Mouse (Mus musculus): ENCODE measurements around the gene Coro1c. TPM values are rescaled to one million over a fixed set of nuclear protein-coding genes. Genes with fewer than 3 reads are reported as not detected.

The Coro1c gene
- polyA plus RNA-seq, 1 experiment from 2014 or later = 130 TPM

GRCm38 (mm10) chr5:113950786-113951692 is 42.5 kb upstream of the Coro1c start:
- Histone ChIP-seq H3K9me3 (replicated peaks; ENCODE audit: control insufficient read depth, low read length) (no peaks in the 10 kb centered on the region), H3K36me3 (replicated peaks; ENCODE audit: control insufficient read depth, insufficient read depth, low read depth, low read length) (peaks cover 3% of the 10 kb centered on the region), H3K4me2 (ENCODE audit: low read depth, low read length) (no peak overlapping the region), H3K27me3 (ENCODE audit: control insufficient read depth, insufficient read depth, low read length) (no peaks in the 10 kb centered on the region), H3K4me3 (ENCODE audit: low read depth, low read length) (no peak overlapping the region), H3K4me1 (ENCODE audit: control insufficient read depth, insufficient read depth, low read length) (no peaks in the 10 kb centered on the region), H3K27ac (replicated peaks; ENCODE audit: low read depth, low read length) (no peak overlapping the region), H3K9ac (replicated peaks; ENCODE audit: low read length) (no peak overlapping the region)
- ATAC-seq (replicated peaks; ENCODE audit: insufficient number of reproducible peaks, low FRiP score, low TSS enrichment, low read depth) = no peak
- WGBS = 81% methylated on average over 19 of the region's 19 CpGs
- DNase-seq (ENCODE audit: low spot score) = no peak

GRCm38 (mm10) chr5:113950133-113950532 is 41.6 kb upstream of the Coro1c start:
- H3K27ac ChIP-seq (replicated peaks; ENCODE audit: low read depth, low read length) = no peak overlapping the region
- DNase-seq (ENCODE audit: low spot score) = no peak
- no peaks in the 10 kb centered on the region for H3K27me3 ChIP-seq (ENCODE audit: control insufficient read depth, insufficient read depth, low read length)
- H3K4me1 ChIP-seq (ENCODE audit: control insufficient read depth, insufficient read depth, low read length) = no peaks in the 10 kb centered on the region
- ATAC-seq (replicated peaks; ENCODE audit: insufficient number of reproducible peaks, low FRiP score, low TSS enrichment, low read depth) = no peak
- WGBS = 95% methylated on average over 17 of the region's 17 CpGs
- peaks cover 3% of the 10 kb centered on the region for H3K36me3 ChIP-seq (replicated peaks; ENCODE audit: control insufficient read depth, insufficient read depth, low read depth, low read length)
- H3K4me2 ChIP-seq (ENCODE audit: low read depth, low read length) = no peak overlapping the region
- no peaks in the 10 kb centered on the region for H3K9me3 ChIP-seq (replicated peaks; ENCODE audit: control insufficient read depth, low read length)
- no peak overlapping the region for H3K4me3 ChIP-seq (ENCODE audit: low read depth, low read length)
- H3K9ac ChIP-seq (replicated peaks; ENCODE audit: low read length) = no peak overlapping the region

- H3K4me1 ChIP-seq (ENCODE audit: control insufficient read depth, insufficient read depth, low read length) = no peaks in the 10 kb centered on the region
- no peak for ATAC-seq (replicated peaks; ENCODE audit: insufficient number of reproducible peaks, low FRiP score, low TSS enrichment, low read depth)
These were observed 38.7 kb upstream of the Coro1c start for GRCm38 (mm10) chr5:113947280-113947679.

GRCm38 (mm10) chr5:113945126-113945525 is 36.6 kb upstream of the Coro1c start:
- H3K9ac ChIP-seq (replicated peaks; ENCODE audit: low read length) = no peak overlapping the region
- 87% methylated on average over 6 of the region's 6 CpGs for WGBS
- no peaks in the 10 kb centered on the region for H3K9me3 ChIP-seq (replicated peaks; ENCODE audit: control insufficient read depth, low read length)
- peaks cover 2% of the 10 kb centered on the region for H3K36me3 ChIP-seq (replicated peaks; ENCODE audit: control insufficient read depth, insufficient read depth, low read depth, low read length)
- ATAC-seq (replicated peaks; ENCODE audit: insufficient number of reproducible peaks, low FRiP score, low TSS enrichment, low read depth) = no peak
- no peak overlapping the region for H3K27ac ChIP-seq (replicated peaks; ENCODE audit: low read depth, low read length)
- no peak overlapping the region for H3K4me2 ChIP-seq (ENCODE audit: low read depth, low read length)
- no peak overlapping the region for H3K4me3 ChIP-seq (ENCODE audit: low read depth, low read length)
- no peaks in the 10 kb centered on the region for H3K4me1 ChIP-seq (ENCODE audit: control insufficient read depth, insufficient read depth, low read length)
- H3K27me3 ChIP-seq (ENCODE audit: control insufficient read depth, insufficient read depth, low read length) = no peaks in the 10 kb centered on the region
- no peak for DNase-seq (ENCODE audit: low spot score)

More at GRCm38 (mm10) chr5:113947280-113947679, 38.7 kb upstream of the Coro1c start:
- WGBS = 79% methylated on average over 2 of the region's 2 CpGs
- no peak for DNase-seq (ENCODE audit: low spot score)
- H3K27me3 ChIP-seq (ENCODE audit: control insufficient read depth, insufficient read depth, low read length) = no peaks in the 10 kb centered on the region
- H3K27ac ChIP-seq (replicated peaks; ENCODE audit: low read depth, low read length) = no peak overlapping the region
- H3K4me2 ChIP-seq (ENCODE audit: low read depth, low read length) = no peak overlapping the region
- H3K9me3 ChIP-seq (replicated peaks; ENCODE audit: control insufficient read depth, low read length) = no peaks in the 10 kb centered on the region
- H3K4me3 ChIP-seq (ENCODE audit: low read depth, low read length) = no peak overlapping the region
- H3K9ac ChIP-seq (replicated peaks; ENCODE audit: low read length) = no peak overlapping the region
- H3K36me3 ChIP-seq (replicated peaks; ENCODE audit: control insufficient read depth, insufficient read depth, low read depth, low read length) = peaks cover 2% of the 10 kb centered on the region

GRCm38 (mm10) chr5:113943328-113943727 is 34.8 kb upstream of the Coro1c start:
- Histone ChIP-seq H3K4me1 (ENCODE audit: control insufficient read depth, insufficient read depth, low read length) (no peaks in the 10 kb centered on the region; the same call in 1 of the 2 replicates), H3K4me2 (ENCODE audit: low read depth, low read length) (no peak overlapping the region), H3K27me3 (ENCODE audit: control insufficient read depth, insufficient read depth, low read length) (no peaks in the 10 kb centered on the region), H3K4me3 (ENCODE audit: low read depth, low read length) (no peak overlapping the region), H3K9ac (replicated peaks; ENCODE audit: low read length) (no peak overlapping the region), H3K27ac (replicated peaks; ENCODE audit: low read depth, low read length) (no peak overlapping the region), H3K36me3 (replicated peaks; ENCODE audit: control insufficient read depth, insufficient read depth, low read depth, low read length) (peaks cover 2% of the 10 kb centered on the region), H3K9me3 (replicated peaks; ENCODE audit: control insufficient read depth, low read length) (no peaks in the 10 kb centered on the region)
- ATAC-seq (replicated peaks; ENCODE audit: insufficient number of reproducible peaks, low FRiP score, low TSS enrichment, low read depth) = no peak
- no peak for DNase-seq (ENCODE audit: low spot score)
- 83% methylated on average over 12 of the region's 12 CpGs for WGBS

GRCm38 (mm10) chr5:113942580-113942979 is 34.0 kb upstream of the Coro1c start:
- ATAC-seq (replicated peaks; ENCODE audit: insufficient number of reproducible peaks, low FRiP score, low TSS enrichment, low read depth) = no peak
- Histone ChIP-seq H3K27me3 (ENCODE audit: control insufficient read depth, insufficient read depth, low read length) (no peaks in the 10 kb centered on the region), H3K4me1 (ENCODE audit: control insufficient read depth, insufficient read depth, low read length) (no peaks in the 10 kb centered on the region; the same call in 1 of the 2 replicates), H3K4me2 (ENCODE audit: low read depth, low read length) (no peak overlapping the region), H3K9me3 (replicated peaks; ENCODE audit: control insufficient read depth, low read length) (no peaks in the 10 kb centered on the region), H3K27ac (replicated peaks; ENCODE audit: low read depth, low read length) (no peak overlapping the region), H3K9ac (replicated peaks; ENCODE audit: low read length) (no peak overlapping the region), H3K4me3 (ENCODE audit: low read depth, low read length) (no peak overlapping the region), H3K36me3 (replicated peaks; ENCODE audit: control insufficient read depth, insufficient read depth, low read depth, low read length) (peaks cover 2% of the 10 kb centered on the region)
- no peak for DNase-seq (ENCODE audit: low spot score)
- 86% methylated on average over 12 of the region's 12 CpGs for WGBS

- no peak for DNase-seq (ENCODE audit: low spot score)
- H3K4me2 ChIP-seq (ENCODE audit: low read depth, low read length) = no peak overlapping the region
- ATAC-seq (replicated peaks; ENCODE audit: insufficient number of reproducible peaks, low FRiP score, low TSS enrichment, low read depth) = no peak
- H3K9ac ChIP-seq (replicated peaks; ENCODE audit: low read length) = no peak overlapping the region
- H3K27ac ChIP-seq (replicated peaks; ENCODE audit: low read depth, low read length) = no peak overlapping the region
- no peaks in the 10 kb centered on the region; the same call in 1 of the 2 replicates for H3K4me1 ChIP-seq (ENCODE audit: control insufficient read depth, insufficient read depth, low read length)
- no peak overlapping the region for H3K4me3 ChIP-seq (ENCODE audit: low read depth, low read length)
- H3K9me3 ChIP-seq (replicated peaks; ENCODE audit: control insufficient read depth, low read length) = no peaks in the 10 kb centered on the region
- 47% methylated on average over 12 of the region's 12 CpGs for WGBS
- H3K27me3 ChIP-seq (ENCODE audit: control insufficient read depth, insufficient read depth, low read length) = no peaks in the 10 kb centered on the region
- no peaks in the 10 kb centered on the region; the same call in none of the 2 replicates for H3K36me3 ChIP-seq (replicated peaks; ENCODE audit: control insufficient read depth, insufficient read depth, low read depth, low read length)
These were observed 30.8 kb upstream of the Coro1c start for GRCm38 (mm10) chr5:113939263-113939900.

- H3K9me3 ChIP-seq (replicated peaks; ENCODE audit: control insufficient read depth, low read length) = no peaks in the 10 kb centered on the region
- H3K4me3 ChIP-seq (ENCODE audit: low read depth, low read length) = no peak overlapping the region
- DNase-seq (ENCODE audit: low spot score) (no peak), ATAC-seq (replicated peaks; ENCODE audit: insufficient number of reproducible peaks, low FRiP score, low TSS enrichment, low read depth) (no peak)
- no peak overlapping the region for H3K9ac ChIP-seq (replicated peaks; ENCODE audit: low read length)
- no peaks in the 10 kb centered on the region; the same call in 1 of the 2 replicates for H3K4me1 ChIP-seq (ENCODE audit: control insufficient read depth, insufficient read depth, low read length)
- H3K27ac ChIP-seq (replicated peaks; ENCODE audit: low read depth, low read length) = no peak overlapping the region
- no peaks in the 10 kb centered on the region; the same call in none of the 2 replicates for H3K36me3 ChIP-seq (replicated peaks; ENCODE audit: control insufficient read depth, insufficient read depth, low read depth, low read length)
- H3K27me3 ChIP-seq (ENCODE audit: control insufficient read depth, insufficient read depth, low read length) = no peaks in the 10 kb centered on the region
- no peak overlapping the region for H3K4me2 ChIP-seq (ENCODE audit: low read depth, low read length)
- 70% methylated on average over 7 of the region's 7 CpGs for WGBS
These were observed 29.1 kb upstream of the Coro1c start for GRCm38 (mm10) chr5:113937650-113938049.
